In the genomic region with DNA sequence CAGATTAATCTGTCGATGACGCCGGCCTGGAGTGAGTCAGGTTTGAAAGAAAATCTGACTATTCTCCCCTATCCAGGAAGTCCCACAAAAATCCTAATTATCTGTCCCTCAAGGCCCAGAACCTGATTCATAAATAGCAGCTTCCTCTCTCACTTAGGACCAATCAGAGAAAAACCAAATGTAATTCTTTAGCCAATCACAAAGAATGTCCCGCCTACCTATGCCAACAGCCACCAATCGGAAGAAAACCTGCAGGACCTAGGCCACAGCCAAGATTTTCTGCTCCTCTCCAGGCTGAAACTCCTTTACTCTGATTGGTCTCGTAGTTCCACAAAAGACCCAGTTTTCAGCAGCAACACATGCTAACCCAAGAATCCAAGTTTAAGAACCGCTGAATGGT, we compare ENCODE assay signal across 22 mouse cellular contexts. TPM values are rescaled to one million over a fixed set of nuclear protein-coding genes. Genes with fewer than 3 reads are reported as not detected.
DNase-seq lines count a peak whose midpoint lies in the region; ATAC-seq and TF ChIP-seq lines count a peak whose summit lies in the region.
"Had no signal": no experiment of that assay in that cellular context is flagged by ENCODE, and none has a peak within 500 bp of the region (broad histone marks: within the 10 kb centered on the region; RNA-seq: fewer than 3 reads in every experiment).

No protein-coding gene starts in this region.

- H3K27me3 ChIP-seq in forebrain, embryonic 14.5 days (replicated peaks; ENCODE audit: control insufficient read depth, insufficient read depth, low read length) = no peaks in the 10 kb centered on the region
- no peaks in the 10 kb centered on the region for H3K27me3 ChIP-seq in forebrain, embryonic 12.5 days
- H3K27me3 ChIP-seq: CH12.LX; forebrain, embryonic 15.5 days; hindbrain, embryonic 12.5 days; hindbrain, embryonic 15.5 days had no signal

- ATAC-seq in forebrain, embryonic 14.5 days = no peak
- no peak for ATAC-seq in forebrain, embryonic 12.5 days (ENCODE audit: low FRiP score)
- ATAC-seq: forebrain, embryonic 15.5 days had no signal

- no peak overlapping the region for H3K27ac ChIP-seq in forebrain, embryonic 14.5 days (ENCODE audit: low read depth, low read length)
- H3K27ac ChIP-seq in forebrain, embryonic 12.5 days = no peak overlapping the region
- H3K27ac ChIP-seq: forebrain, embryonic 10.5 days; forebrain, embryonic 15.5 days; heart, adult 2 months; hindbrain, embryonic 12.5 days; hindbrain, embryonic 15.5 days had no signal

- no peaks in the 10 kb centered on the region for H3K36me3 ChIP-seq in forebrain, embryonic 14.5 days (ENCODE audit: control insufficient read depth, insufficient read depth, low read length)
- no peaks in the 10 kb centered on the region for H3K36me3 ChIP-seq in forebrain, embryonic 12.5 days (replicated peaks)
- H3K36me3 ChIP-seq: forebrain, embryonic 10.5 days; forebrain, embryonic 15.5 days; G1E; hindbrain, embryonic 12.5 days; hindbrain, embryonic 15.5 days had no signal

- no peak overlapping the region for H3K9ac ChIP-seq in forebrain, embryonic 14.5 days (ENCODE audit: low read length)
- H3K9ac ChIP-seq in forebrain, embryonic 12.5 days = no peak overlapping the region
- H3K9ac ChIP-seq: forebrain, embryonic 15.5 days; hindbrain, embryonic 12.5 days; hindbrain, embryonic 15.5 days had no signal

- H3K4me3 ChIP-seq in forebrain, embryonic 14.5 days (ENCODE audit: low read depth, low read length) = no peak overlapping the region
- no peak overlapping the region for H3K4me3 ChIP-seq in forebrain, embryonic 12.5 days (replicated peaks)
- no peak overlapping the region for H3K4me3 ChIP-seq in lung, adult 2 months (replicated peaks; ENCODE audit: extremely low read depth, low read depth, low read length)
- H3K4me3 ChIP-seq: forebrain, embryonic 10.5 days; forebrain, embryonic 15.5 days; heart, adult 2 months; hindbrain, embryonic 12.5 days; hindbrain, embryonic 15.5 days had no signal

- H3K4me1 ChIP-seq in forebrain, embryonic 14.5 days (ENCODE audit: control insufficient read depth, insufficient read depth, low read length) = no peaks in the 10 kb centered on the region
- no peaks in the 10 kb centered on the region for H3K4me1 ChIP-seq in forebrain, embryonic 12.5 days
- H3K4me1 ChIP-seq in lung, adult 2 months (ENCODE audit: control insufficient read depth, insufficient read depth, low read length) = no peaks in the 10 kb centered on the region
- H3K4me1 ChIP-seq: forebrain, embryonic 15.5 days; hindbrain, embryonic 12.5 days; hindbrain, embryonic 15.5 days had no signal

- H3K9me3 ChIP-seq in forebrain, embryonic 14.5 days (replicated peaks; ENCODE audit: control insufficient read depth, low read length) = no peaks in the 10 kb centered on the region
- H3K9me3 ChIP-seq in forebrain, embryonic 12.5 days = no peaks in the 10 kb centered on the region
- H3K9me3 ChIP-seq: forebrain, embryonic 10.5 days; forebrain, embryonic 15.5 days; hindbrain, embryonic 12.5 days; hindbrain, embryonic 15.5 days had no signal

- no peak for TF ChIP-seq CTCF in lung, adult 2 months (IDR thresholded peaks at IDR 0.05; ENCODE audit: insufficient read depth, low read length)

- WGBS in forebrain, embryonic 14.5 days = 94% methylated on average over 7 of the region's 7 CpGs
- 90% methylated on average over 7 of the region's 7 CpGs for WGBS in forebrain, embryonic 12.5 days
- WGBS in lung, adult 2 months = 90% methylated on average over 7 of the region's 7 CpGs

- no peak for TF ChIP-seq POLR2A in lung, adult 2 months (IDR thresholded peaks at IDR 0.05; ENCODE audit: borderline replicate concordance, extremely low read depth, low read depth, low read length)

- peak; percentile 15 for DNase-seq in forebrain, embryonic 14.5 days (ENCODE audit: low spot score)
- DNase-seq in lung, postnatal 10 days = peak; percentile 26
- DNase-seq in lung, adult 2 months = no peak
- peak; percentile 37 for DNase-seq in R1 (ENCODE audit: low read depth, low spot score)
- DNase-seq in right cerebral cortex, adult 18-20 months = no peak
- DNase-seq in layer of hippocampus, adult 11-12 months (ENCODE audit: low spot score) = no peak
- DNase-seq: adrenal gland, postnatal 10 days; adrenal gland, postnatal 36 days; B cell, adult 2 months; cerebellum, adult 18-20 months; cerebellum, adult 9-10 months; cerebellum, postnatal 14 days; gastrocnemius, postnatal 25 days; heart, adult 2 months had no signal

- no peak overlapping the region for H3K4me2 ChIP-seq in forebrain, embryonic 14.5 days (ENCODE audit: low read length)
- H3K4me2 ChIP-seq in forebrain, embryonic 12.5 days = no peak overlapping the region
- H3K4me2 ChIP-seq: forebrain, embryonic 15.5 days; heart, embryonic 11.5 days; hindbrain, embryonic 12.5 days; hindbrain, embryonic 15.5 days had no signal

RNA-seq across cellular contexts. Expression of gene Ptprm, which starts 13.6 kb away (rescaled TPM):
- 8.0 and 9.8 TPM in 2 replicates for polyA plus RNA-seq in forebrain, embryonic 14.5 days (2014; fragmentation: Nextera tagmentation; extraction: Ambion mirVana)
- polyA plus RNA-seq in forebrain, embryonic 12.5 days (2016; fragmentation: Nextera tagmentation; extraction: Ambion mirVana) = 7.4 and 8.8 TPM in 2 replicates
- 58.8 and 69.9 TPM in 2 replicates for polyA plus RNA-seq in lung, adult 2 months (2012; rRNA removed)
- polyA plus RNA-seq: G1E had no signal

Comparison
In these comparisons a context has a peak if more than half of its experiments do, and no peak if none do; other contexts are left out.
1. DNase-seq: peak in forebrain, embryonic 14.5 days (single experiment), lung, postnatal 10 days (single experiment) and R1 (single experiment); none in lung, adult 2 months (single experiment), right cerebral cortex, adult 18-20 months (single experiment) and layer of hippocampus, adult 11-12 months (single experiment).